Mouse (Mus musculus): ENCODE measurements around the gene Jaml. TPM values are rescaled to one million over a fixed set of nuclear protein-coding genes. Genes with fewer than 3 reads are reported as not detected.

Jaml gene
- polyA plus RNA-seq, 1 experiment, result 3.5 TPM

DNA sequence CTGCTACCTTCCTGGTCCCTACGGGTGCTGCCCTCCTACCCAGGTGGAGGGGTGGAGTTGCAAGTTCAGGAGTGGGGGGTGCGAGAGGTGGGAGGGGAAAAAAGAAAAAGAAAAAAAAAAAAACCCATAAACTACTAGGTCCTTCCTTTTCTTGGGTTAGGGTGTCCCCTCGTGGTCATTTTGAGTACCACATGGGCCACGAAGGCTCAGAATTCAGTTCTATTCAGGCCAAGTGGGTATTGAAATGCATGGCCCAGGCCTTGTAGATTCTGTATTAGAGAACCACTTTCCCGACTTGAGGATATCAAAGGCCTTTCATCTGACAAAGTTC is 67.2 kb downstream of the Jaml start:
- 1% methylated on average over 5 of the region's 5 CpGs for WGBS
- Histone ChIP-seq H3K27ac (ENCODE audit: control insufficient read depth, insufficient read depth, low read length) (no peak overlapping the region), H3K4me1 (replicated peaks; ENCODE audit: control insufficient read depth, insufficient read depth, low read length) (peaks cover 38% of the 10 kb centered on the region), H3K27me3 (ENCODE audit: control insufficient read depth, insufficient read depth, low read length) (no peaks in the 10 kb centered on the region), H3K4me3 (ENCODE audit: control insufficient read depth, insufficient read depth, low read length) (peak overlapping the region; percentile 55), H3K36me3 (ENCODE audit: control insufficient read depth, insufficient read depth, low read length) (no peaks in the 10 kb centered on the region)
- TF ChIP-seq CTCF (IDR thresholded peaks at IDR 0.05; ENCODE audit: borderline replicate concordance, control insufficient read depth, extremely low read depth, insufficient read depth, low read length, poor library complexity) (no peak), POLR2A (IDR thresholded peaks at IDR 0.05; ENCODE audit: control insufficient read depth, extremely low read depth, insufficient read depth, low read length, poor library complexity) (no peak)
- DNase-seq, result peak; percentile 88

DNA sequence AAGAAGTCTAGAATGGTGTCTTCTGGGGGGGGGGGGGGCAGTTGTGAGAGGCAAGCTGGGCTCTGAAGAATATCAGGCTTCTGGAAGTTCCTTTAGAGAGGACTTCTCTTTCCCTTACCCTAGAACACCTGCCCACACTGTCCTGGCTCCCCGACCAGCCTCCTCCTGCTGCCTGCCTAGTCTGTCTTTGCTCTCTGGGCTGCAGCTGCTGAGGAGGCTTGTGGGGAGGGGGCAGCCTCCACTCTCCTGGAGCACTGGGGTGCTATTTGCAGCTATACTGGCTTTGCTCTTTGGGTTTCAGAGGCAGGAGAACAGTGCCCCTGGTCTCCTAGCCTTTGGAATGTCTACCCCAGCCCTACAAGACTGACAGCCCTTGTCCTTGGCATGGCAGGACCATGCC is 72.0 kb downstream of the Jaml start:
- no peaks in the 10 kb centered on the region for H3K36me3 ChIP-seq (ENCODE audit: control insufficient read depth, insufficient read depth, low read length)
- H3K4me1 ChIP-seq (replicated peaks; ENCODE audit: control insufficient read depth, insufficient read depth, low read length), result peaks cover 38% of the 10 kb centered on the region
- TF ChIP-seq POLR2A (IDR thresholded peaks at IDR 0.05; ENCODE audit: control insufficient read depth, extremely low read depth, insufficient read depth, low read length, poor library complexity), result no peak
- no peak for TF ChIP-seq CTCF (IDR thresholded peaks at IDR 0.05; ENCODE audit: borderline replicate concordance, control insufficient read depth, extremely low read depth, insufficient read depth, low read length, poor library complexity)
- no peak overlapping the region for H3K4me3 ChIP-seq (ENCODE audit: control insufficient read depth, insufficient read depth, low read length)
- H3K27me3 ChIP-seq (ENCODE audit: control insufficient read depth, insufficient read depth, low read length), result no peaks in the 10 kb centered on the region; the same call in 1 of the 2 replicates
- WGBS, result 28% methylated on average over 1 of the region's 1 CpGs
- DNase-seq, result no peak
- no peak overlapping the region for H3K27ac ChIP-seq (ENCODE audit: control insufficient read depth, insufficient read depth, low read length)

- no peaks in the 10 kb centered on the region; the same call in 1 of the 2 replicates for H3K27me3 ChIP-seq (ENCODE audit: control insufficient read depth, insufficient read depth, low read length)
- H3K4me3 ChIP-seq (ENCODE audit: control insufficient read depth, insufficient read depth, low read length), result no peak overlapping the region
- H3K4me1 ChIP-seq (replicated peaks; ENCODE audit: control insufficient read depth, insufficient read depth, low read length), result peaks cover 21% of the 10 kb centered on the region
- TF ChIP-seq POLR2A (IDR thresholded peaks at IDR 0.05; ENCODE audit: control insufficient read depth, extremely low read depth, insufficient read depth, low read length, poor library complexity) (no peak), CTCF (IDR thresholded peaks at IDR 0.05; ENCODE audit: borderline replicate concordance, control insufficient read depth, extremely low read depth, insufficient read depth, low read length, poor library complexity) (0 out of 2 replicates have a peak, but pooled peaks have one; percentile 27)
- peak overlapping the region; percentile 29; the same call in 1 of the 2 replicates for H3K27ac ChIP-seq (ENCODE audit: control insufficient read depth, insufficient read depth, low read length)
- 21% methylated on average over 7 of the region's 7 CpGs for WGBS
- peak; percentile 59 for DNase-seq
- no peaks in the 10 kb centered on the region for H3K36me3 ChIP-seq (ENCODE audit: control insufficient read depth, insufficient read depth, low read length)
These were observed 74.4 kb downstream of the Jaml start for GRCm38 (mm10) chr9:45153361-45153760.

Other genes with a start within 250 kb of the Jaml start
- gene Kmt2a, start 197.9 kb upstream of the Jaml start, polyA plus RNA-seq (2012; rRNA removed), result 71.4 and 81.9 TPM in 2 replicates
- 159 and 250 TPM in 2 replicates for gene Atp5l, start 158.4 kb upstream of the Jaml start, polyA plus RNA-seq (2012; rRNA removed)
- gene Ube4a, start 113.6 kb upstream of the Jaml start, polyA plus RNA-seq (2012; rRNA removed), result 23.0 and 23.7 TPM in 2 replicates
- gene Cd3g, start 98.8 kb upstream of the Jaml start, polyA plus RNA-seq (2012; rRNA removed), result 183 and 216 TPM in 2 replicates
- 214 and 262 TPM in 2 replicates for gene Cd3d, start 97.4 kb upstream of the Jaml start, polyA plus RNA-seq (2012; rRNA removed)
- 343 and 451 TPM in 2 replicates for gene Cd3e, start 69.6 kb upstream of the Jaml start, polyA plus RNA-seq (2012; rRNA removed)
- gene Mpzl2, start 39.4 kb upstream of the Jaml start, polyA plus RNA-seq (2012; rRNA removed), result 10.1 and 11.6 TPM in 2 replicates
- gene Mpzl3, start 24.0 kb upstream of the Jaml start, polyA plus RNA-seq (2012; rRNA removed), result 5.3 and 7.3 TPM in 2 replicates
- gene Scn2b, start 38.6 kb downstream of the Jaml start, polyA plus RNA-seq (2012; rRNA removed), result 5.2 and 9.8 TPM in 2 replicates
- gene Scn4b, start 59.2 kb downstream of the Jaml start, polyA plus RNA-seq (2012; rRNA removed), result 20.5 and 26.2 TPM in 2 replicates
- 1.7 and 4.5 TPM in 2 replicates for gene BC049352, start 102.8 kb downstream of the Jaml start, polyA plus RNA-seq (2012; rRNA removed)
- 7.4 and 16.1 TPM in 2 replicates for gene Tmprss4, start 124.9 kb downstream of the Jaml start, polyA plus RNA-seq (2012; rRNA removed)
- gene Il10ra, start 190.0 kb downstream of the Jaml start, polyA plus RNA-seq (2012; rRNA removed), result 23.9 and 36.8 TPM in 2 replicates
- gene Tmprss13, start 239.9 kb downstream of the Jaml start, polyA plus RNA-seq (2012; rRNA removed), result 0.62 and 1.2 TPM in 2 replicates